Mouse (Mus musculus) CH12.LX (cell line): ENCODE results near the gene Grip1. TPM values are rescaled to one million over a fixed set of nuclear protein-coding genes. Genes with fewer than 3 reads are reported as not detected.

ENCODE experiments used
- DNase-seq: peaks from one replicate; pipeline ENCODE4 v3.0.0-alpha.2; 2013; ENCODE audit errors: extremely low read depth
- H3K27ac ChIP-seq: 2 replicates; pipeline ENCODE4 v1.5.1; 2012; ENCODE audit warnings: low read depth, mild to moderate bottlenecking, control low read depth, moderate library complexity; ENCODE audit not compliant: insufficient read depth
- H3K27me3 ChIP-seq: replicated peaks from 2 replicates; pipeline ENCODE3; 2012; ENCODE audit warnings: inconsistent platforms
- H3K36me3 ChIP-seq, 2 experiments: replicated peaks in 1 of 2; 2 replicates each; pipeline versions ENCODE3 to v1.6.1; 2012; ENCODE audit warnings: inconsistent platforms in 1 of 2, low read length in 1 of 2, mild to moderate bottlenecking in 1 of 2, mixed read lengths in 1 of 2, moderate library complexity in 1 of 2; ENCODE audit not compliant: control insufficient read depth in 1 of 2, insufficient read depth in 1 of 2
- H3K4me1 ChIP-seq, 2 experiments: 2 replicates each; pipeline ENCODE4 v1.6.1; 2012; ENCODE audit warnings: inconsistent platforms in 1 of 2, moderate library complexity in 1 of 2; ENCODE audit not compliant: insufficient read depth in 2 of 2, control insufficient read depth in 1 of 2
- H3K4me2 ChIP-seq: 2 replicates; pipeline ENCODE4 v1.6.1; 2012; ENCODE audit warnings: low read depth, mild to moderate bottlenecking, control low read depth; ENCODE audit not compliant: poor library complexity, insufficient read depth, severe bottlenecking
- H3K4me3 ChIP-seq, 3 experiments: fragments of 150-350 bp in 1 of 3; sonication (generic) in 1 of 3; replicated peaks in 1 of 3; 2 replicates each; pipeline versions ENCODE3 to v1.5.1; 2011 to 2012; ENCODE audit warnings: low read depth in 2 of 3, low read length in 2 of 3, mild to moderate bottlenecking in 2 of 3, moderate library complexity in 2 of 3, control low read depth in 1 of 3, improper control_type of control experiment in 1 of 3, inconsistent platforms in 1 of 3, mixed read lengths in 1 of 3; ENCODE audit not compliant: poor library complexity in 1 of 3
- H3K79me2 ChIP-seq: replicated peaks from 2 replicates; pipeline ENCODE4 v1.6.1; 2012; ENCODE audit warnings: mild to moderate bottlenecking, moderate library complexity; ENCODE audit not compliant: control insufficient read depth, poor library complexity, insufficient read depth, severe bottlenecking; ENCODE audit errors: extremely low read depth
- H3K9ac ChIP-seq: 2 replicates; pipeline ENCODE4 v1.6.1; 2012; ENCODE audit warnings: low read depth, mild to moderate bottlenecking, control low read depth, moderate library complexity; ENCODE audit not compliant: insufficient read depth
- H3K9me3 ChIP-seq: replicated peaks from 2 replicates; pipeline ENCODE3; 2012; ENCODE audit warnings: low read length, inconsistent platforms, mixed read lengths
- BHLHE40 ChIP-seq: IDR thresholded peaks from 2 replicates; pipeline ENCODE4 v1.6.1; 2011; ENCODE audit warnings: mild to moderate bottlenecking, low read depth, low read length, improper control_type of control experiment
- CHD1 ChIP-seq: IDR thresholded peaks from 2 replicates; pipeline ENCODE4 v1.6.1; 2012; ENCODE audit warnings: low read depth, low read length, improper control_type of control experiment, inconsistent platforms
- CHD2 ChIP-seq: IDR thresholded peaks from 2 replicates; pipeline ENCODE4 v1.6.1; 2011; ENCODE audit warnings: low read length, improper control_type of control experiment
- CTCF ChIP-seq, 2 experiments: IDR thresholded peaks in 1 of 2; conservative IDR thresholded peaks in 1 of 2; 2 replicates each; pipeline ENCODE4 v1.5.1; 2011 to 2012; ENCODE audit warnings: low read depth in 2 of 2, low read length in 2 of 2, improper control_type of control experiment in 1 of 2, inconsistent platforms in 1 of 2, mild to moderate bottlenecking in 1 of 2, moderate library complexity in 1 of 2
- E2F4 ChIP-seq: IDR thresholded peaks from 2 replicates; pipeline ENCODE4 v1.6.1; 2011; ENCODE audit warnings: low read depth, low read length, improper control_type of control experiment; ENCODE audit not compliant: insufficient replicate concordance
- ELF1 ChIP-seq: IDR thresholded peaks from 2 replicates; pipeline ENCODE4 v1.6.1; 2014; ENCODE audit warnings: low read depth, mild to moderate bottlenecking, inconsistent platforms, low read length, improper control_type of control experiment
- EP300 ChIP-seq: IDR thresholded peaks from 2 replicates; pipeline ENCODE4 v1.6.1; 2011; ENCODE audit warnings: low read length, improper control_type of control experiment
- GABPA ChIP-seq: IDR thresholded peaks from 2 replicates; pipeline ENCODE4 v1.6.1; 2012; ENCODE audit warnings: low read depth, low read length, improper control_type of control experiment, inconsistent platforms; ENCODE audit not compliant: insufficient replicate concordance
- KAT2A ChIP-seq: IDR thresholded peaks from 2 replicates; pipeline ENCODE4 v1.6.1; 2012; ENCODE audit warnings: low read length, improper control_type of control experiment, inconsistent platforms; ENCODE audit not compliant: insufficient replicate concordance
- MAX ChIP-seq: IDR thresholded peaks from 2 replicates; pipeline ENCODE4 v1.6.1; 2011; ENCODE audit warnings: low read length, improper control_type of control experiment
- MAZ ChIP-seq: IDR thresholded peaks from 2 replicates; pipeline ENCODE4 v1.6.1; 2012; ENCODE audit warnings: low read depth, mild to moderate bottlenecking, inconsistent platforms, low read length, improper control_type of control experiment, moderate library complexity
- MEF2A ChIP-seq: IDR thresholded peaks from 2 replicates; pipeline ENCODE4 v1.6.1; 2014; ENCODE audit warnings: low read depth, mild to moderate bottlenecking, inconsistent platforms, low read length, improper control_type of control experiment, borderline replicate concordance
- MXI1 ChIP-seq: IDR thresholded peaks from 2 replicates; pipeline ENCODE4 v1.6.1; 2011; ENCODE audit warnings: mild to moderate bottlenecking, low read depth, low read length, improper control_type of control experiment
- NELFE ChIP-seq: IDR thresholded peaks from 2 replicates; pipeline ENCODE4 v1.6.1; 2011; ENCODE audit warnings: low read depth, low read length, improper control_type of control experiment
- NRF1 ChIP-seq: IDR thresholded peaks from 2 replicates; pipeline ENCODE4 v1.6.1; 2014; ENCODE audit warnings: low read depth, mild to moderate bottlenecking, inconsistent platforms, low read length, improper control_type of control experiment, moderate library complexity
- PAX5 ChIP-seq: IDR thresholded peaks from 2 replicates; pipeline ENCODE4 v1.6.1; 2012; ENCODE audit warnings: low read length, inconsistent platforms, mixed read lengths
- POLR2A ChIP-seq: IDR thresholded peaks from 2 replicates; pipeline ENCODE4 v1.6.1; 2011; ENCODE audit warnings: low read depth, mild to moderate bottlenecking, improper control_type of control experiment, low read length
- RAD21 ChIP-seq: IDR thresholded peaks from 2 replicates; pipeline ENCODE4 v1.6.1; 2011; ENCODE audit warnings: low read depth, mild to moderate bottlenecking, low read length, improper control_type of control experiment, moderate library complexity
- RCOR1 ChIP-seq: conservative IDR thresholded peaks from 2 replicates; pipeline ENCODE4 v1.6.1; 2012; ENCODE audit warnings: low read depth, mild to moderate bottlenecking, inconsistent platforms, low read length, improper control_type of control experiment
- SIN3A ChIP-seq: IDR thresholded peaks from 2 replicates; pipeline ENCODE4 v1.6.1; 2012; ENCODE audit warnings: low read length, improper control_type of control experiment, inconsistent platforms
- TBP ChIP-seq: conservative IDR thresholded peaks from 2 replicates; pipeline ENCODE4 v1.6.1; 2011; ENCODE audit warnings: low read depth, low read length, improper control_type of control experiment
- ZKSCAN1 ChIP-seq: IDR thresholded peaks from 2 replicates; pipeline ENCODE4 v1.6.1; 2012; ENCODE audit warnings: low read depth, inconsistent platforms, low read length, improper control_type of control experiment, borderline replicate concordance
- ZNF384 ChIP-seq: IDR thresholded peaks from 2 replicates; pipeline ENCODE4 v1.6.1; 2012; ENCODE audit warnings: low read depth, low read length, improper control_type of control experiment, inconsistent platforms
- dilution Hi-C: fragments of 300-500 bp; cut with MboI; formaldehyde crosslinking; loops from 2 replicates; pipeline ENCODE4 v1.14.3; 2020; ENCODE audit warnings: low sequenced_read_pairs; ENCODE audit not compliant: extremely low pct_unique_long_range_greater_than_20kb, extremely low pct_ligation_motif_present
- in situ Hi-C: fragments of 300-500 bp; cut with MboI; formaldehyde crosslinking; loops from 3 replicates; pipeline ENCODE4 v1.14.3; 2019; ENCODE audit warnings: low sequenced_read_pairs, low pct_ligation_motif_present, low pct_unique_long_range_greater_than_20kb, mixed read lengths
- polyA plus RNA-seq: library from polyadenylated mRNA; unstranded; fragments of >175 nt; gene quantifications from 2 replicates; pipeline ENCODE4 v1.2.1, GENCODE M21; 2012; ENCODE audit warnings: low read depth; ENCODE audit not compliant: insufficient read length
- total RNA-seq, 2 experiments: library from RNA; depleted of rRNA; stranded (reverse); fragments of 300-350 nt in 1 of 2; fragments of >200 nt in 1 of 2; gene quantifications; 2 replicates each; pipeline ENCODE4 v1.2.3; 2012 to 2014

Gene Grip1
- total and polyA plus RNA-seq, 3 experiments: 0.09 to 0.33 (median 0.13) TPM

DNA sequence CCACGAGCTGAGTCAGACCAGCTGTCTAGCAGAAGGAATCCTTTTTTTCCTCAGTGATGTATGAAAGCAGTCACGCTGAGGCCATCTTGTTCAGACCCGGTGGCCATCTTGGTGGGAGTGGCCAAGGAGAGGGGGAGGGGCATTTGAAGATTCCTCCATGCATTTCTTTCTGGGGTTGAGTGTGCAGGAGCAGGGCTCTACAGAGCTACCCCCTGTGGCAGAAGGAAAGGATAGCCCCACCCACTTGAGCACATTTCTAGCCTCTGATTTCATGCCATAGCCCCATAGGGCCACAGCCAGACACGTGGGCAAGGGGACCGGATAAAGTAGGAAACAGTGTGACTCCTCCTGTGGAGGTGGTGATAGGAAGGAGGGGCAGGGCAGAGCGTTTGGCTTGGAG, 481.6 kb downstream of the Grip1 start:
- H3K27me3 ChIP-seq: no peaks in the 10 kb centered on the region
- in situ Hi-C loops (loop anchor here (10.0 kb wide), 1 partner anchor 190 kb away; no protein-coding TSS in a partner anchor), dilution Hi-C loops (no loop called here)
- no peaks in the 10 kb centered on the region for H3K36me3 ChIP-seq
- no peak overlapping the region for H3K27ac ChIP-seq
- peak; percentile 3 for DNase-seq
- H3K79me2 ChIP-seq: no peaks in the 10 kb centered on the region
- no peak overlapping the region for H3K4me2 ChIP-seq
- TF ChIP-seq E2F4: no peak
- TF ChIP-seq NRF1: no peak
- no peak for TF ChIP-seq ZKSCAN1
- TF ChIP-seq ZNF384: no peak
- TF ChIP-seq POLR2A: no peak
- no peak for TF ChIP-seq KAT2A
- no peak for TF ChIP-seq ELF1
- no peak for TF ChIP-seq MXI1
- no peak for TF ChIP-seq RCOR1
- TF ChIP-seq PAX5: no peak
- TF ChIP-seq CHD1: no peak
- TF ChIP-seq TBP: no peak
- TF ChIP-seq SIN3A: no peak
- TF ChIP-seq MAZ: no peak
- no peak for TF ChIP-seq MEF2A
- TF ChIP-seq, all 38 proteins: peak for 0
- H3K4me1 ChIP-seq: no peaks in the 10 kb centered on the region
- H3K4me3 ChIP-seq: no peak overlapping the region
- no peaks in the 10 kb centered on the region for H3K9me3 ChIP-seq
- H3K9ac ChIP-seq: no peak overlapping the region

DNA sequence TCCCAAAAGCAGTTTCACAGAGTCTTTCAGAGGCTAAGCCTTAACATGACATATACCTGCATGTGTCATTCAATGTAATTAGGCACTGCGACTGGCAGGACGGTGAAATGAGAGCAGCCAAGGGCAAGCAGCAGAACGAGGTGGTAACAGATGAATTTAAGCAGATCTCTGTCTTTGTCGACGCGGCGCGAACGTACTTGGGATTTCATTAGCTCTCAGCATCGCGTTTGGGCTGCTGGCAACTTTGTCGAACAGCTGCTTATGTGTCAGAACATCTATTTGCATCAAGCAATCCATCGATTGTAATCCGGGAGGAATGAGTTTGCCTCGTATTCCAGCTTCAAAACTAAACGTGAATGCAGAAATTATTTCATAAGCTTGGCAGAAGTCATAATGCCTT, 483.9 kb downstream of the Grip1 start:
- no peak for DNase-seq
- no peak overlapping the region for H3K4me2 ChIP-seq
- dilution Hi-C loops: no loop called here

More for the DNA sequence above, 483.9 kb downstream of the Grip1 start:
- H3K9ac ChIP-seq: no peak overlapping the region
- H3K36me3 ChIP-seq: no peaks in the 10 kb centered on the region
- H3K4me3 ChIP-seq: no peak overlapping the region
- H3K27me3 ChIP-seq: no peaks in the 10 kb centered on the region
- H3K4me1 ChIP-seq: no peaks in the 10 kb centered on the region
- in situ Hi-C loops: loop anchor here (10.0 kb wide), 1 partner anchor 187 kb away; no protein-coding TSS in a partner anchor
- TF ChIP-seq MAZ (no peak), RAD21 (no peak), ZNF384 (no peak), MAX (no peak), POLR2A (no peak), CHD2 (no peak), NELFE (no peak), EP300 (no peak), CHD1 (no peak), ELF1 (no peak), ZKSCAN1 (no peak), BHLHE40 (no peak), GABPA (no peak), CTCF (conservative IDR thresholded peaks at IDR 0.05 in 1 of 2, IDR thresholded peaks at IDR 0.05 in 1 of 2; ENCODE audit: low read depth in 2 of 2, low read length in 2 of 2) (no peak), MEF2A (no peak), MXI1 (no peak)
- no peaks in the 10 kb centered on the region for H3K9me3 ChIP-seq
- no peaks in the 10 kb centered on the region for H3K79me2 ChIP-seq
- no peak overlapping the region for H3K27ac ChIP-seq
